Mouse (Mus musculus) olfactory bulb, adult 2 months (tissue): Measurements from ENCODE around the gene Slc25a15.

Experiments used
- CTCF ChIP-seq: fragments of 200-500 bp; IDR thresholded peaks from 2 replicates; pipeline ENCODE4 v1.5.1; 2012; ENCODE audit warnings: low read depth, mild to moderate bottlenecking, low read length, moderate library complexity; ENCODE audit not compliant: insufficient read depth
- POLR2A ChIP-seq: fragments of 200-500 bp; IDR thresholded peaks from 2 replicates; pipeline ENCODE4 v1.6.1; 2012; ENCODE audit warnings: mild to moderate bottlenecking, low read depth, low read length, moderate library complexity; ENCODE audit not compliant: insufficient read depth

DNA sequence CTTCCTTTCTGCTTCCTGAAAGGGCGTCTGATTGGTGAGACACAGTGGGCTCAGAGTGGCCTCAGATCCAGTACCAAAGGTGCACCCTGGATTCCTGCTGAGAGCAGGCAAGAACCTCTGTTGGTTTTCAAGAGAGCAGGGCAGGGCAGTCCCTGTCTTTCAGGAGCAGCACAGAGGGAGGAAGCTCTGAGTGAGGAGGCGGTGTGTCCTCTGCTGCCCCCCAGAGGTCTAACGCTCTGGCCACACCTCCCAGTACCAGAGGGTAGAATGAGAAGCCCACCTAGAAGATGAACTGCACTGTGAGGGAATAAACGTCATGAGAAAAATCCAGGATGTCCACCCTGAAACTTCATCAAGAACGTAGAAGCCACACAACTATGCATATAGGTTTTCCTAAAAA, 21.5 kb downstream of the Slc25a15 start:
- TF ChIP-seq CTCF (no peak), POLR2A (no peak)
